Mouse (Mus musculus) ES-Bruce4 (cell line): ENCODE data around the gene Banp.

Source experiments
- CTCF ChIP-seq: IDR thresholded peaks from one replicate; pipeline ENCODE4 v1.8.1; 2011; ENCODE audit warnings: low read depth, low read length
- EP300 ChIP-seq: IDR thresholded peaks from 2 replicates; pipeline ENCODE4 v1.6.1; 2011; ENCODE audit warnings: low read depth, low read length; ENCODE audit not compliant: insufficient read depth

DNA sequence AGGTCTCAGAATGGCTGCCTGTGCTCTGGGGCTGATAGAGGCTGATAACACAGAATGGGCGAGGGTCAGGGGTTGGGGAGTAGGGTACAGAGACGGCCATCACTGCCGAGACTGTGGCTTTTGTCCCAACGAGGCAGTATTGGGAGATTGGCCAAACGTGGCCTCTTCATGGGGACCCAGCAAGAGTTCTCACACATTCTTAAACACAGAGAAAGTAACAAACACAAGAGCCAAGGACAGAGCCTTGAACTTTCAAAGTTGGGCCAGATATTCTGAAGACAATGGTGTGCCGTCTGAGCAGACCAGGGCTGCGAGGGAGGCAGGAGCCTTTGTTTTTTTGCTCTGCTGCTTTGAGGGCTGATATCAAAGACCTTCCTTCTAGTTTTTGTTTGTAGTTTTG lies 37.6 kb upstream of the Banp start:
- TF ChIP-seq CTCF (no peak), EP300 (no peak)
